Mouse (Mus musculus) liver, embryonic 14 days (tissue): Measurements from ENCODE around the gene Xkr7. TPM values are rescaled to one million over a fixed set of nuclear protein-coding genes. Genes with fewer than 3 reads are reported as not detected.

ENCODE experiments used
- polyA plus RNA-seq: library from polyadenylated mRNA; depleted of rRNA; stranded (reverse); fragments of >200 nt; gene quantifications from 2 replicates; pipeline ENCODE4 v1.2.3, GENCODE M21; 2012; rRNA removed

Gene Xkr7
- not detected in 2 replicates for polyA plus RNA-seq

DNA sequence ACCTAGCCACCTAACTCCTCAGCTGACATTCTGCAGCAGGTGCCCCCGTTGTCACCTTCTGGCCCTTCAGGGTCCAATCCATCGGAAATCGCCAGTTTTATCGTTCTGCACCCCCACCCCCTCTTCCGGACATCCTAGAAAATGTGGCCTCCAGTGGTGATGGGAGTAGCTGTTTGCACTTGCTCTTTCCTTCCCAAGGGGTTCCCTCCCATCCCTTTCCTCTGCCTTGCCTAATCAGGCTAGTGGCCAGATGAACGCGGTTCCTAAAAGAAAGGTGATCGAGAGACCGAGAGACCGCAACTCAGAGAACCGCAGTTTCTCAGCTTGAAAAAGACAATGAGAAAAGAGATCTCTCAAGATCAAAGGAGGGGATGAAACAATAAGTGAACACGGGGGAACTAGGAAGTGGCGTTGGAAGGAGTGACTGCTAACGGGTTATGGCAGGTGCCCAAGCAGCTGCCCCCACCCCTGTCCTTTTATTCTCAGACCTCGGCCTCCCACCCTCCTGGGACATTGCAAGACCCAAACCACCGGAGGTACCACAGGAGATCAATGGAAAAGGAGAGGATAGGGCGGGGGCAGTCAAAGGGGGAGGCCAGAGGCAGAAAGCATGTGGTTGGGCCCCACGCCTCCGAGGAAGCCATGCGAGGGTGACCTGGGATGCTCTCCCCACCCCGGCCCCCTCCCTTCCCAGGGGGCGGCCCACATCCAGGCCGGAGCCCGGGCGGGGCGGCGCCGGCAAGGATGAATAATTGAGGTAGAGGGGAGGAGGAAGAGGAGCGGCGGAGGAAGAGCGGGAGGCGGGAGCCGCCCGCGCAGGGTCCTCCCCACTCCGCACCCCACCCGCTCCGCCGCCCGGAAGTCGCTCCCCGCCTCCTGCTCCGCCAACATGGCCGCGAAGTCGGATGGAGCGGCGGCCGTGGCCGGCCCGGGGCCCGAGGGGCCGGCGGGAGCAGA lies at the start of gene Xkr7:
Gene Xkr7 (plus strand): TSS at position 727 of the 957 bp plus-strand sequence.

GRCm38 (mm10) chr2:153014758-153015593 lies 16.7 kb upstream of the Xkr7 start, which contains the start of gene Pdrg1:
Pdrg1 (minus strand) TSS chr2:153015427.

GRCm38 (mm10) chr2:153065747-153066508 lies 34.3 kb downstream of the Xkr7 start, which contains the start of gene Ccm2l:
Ccm2l (plus strand) TSS chr2:153065955.

Other genes starting within 250 kb of the Xkr7 start
- 55.5 and 69.0 TPM in 2 replicates for gene Bcl2l1, start 200.1 kb upstream of the Xkr7 start, polyA plus RNA-seq
- 51.8 and 53.6 TPM in 2 replicates for gene Tpx2, start 183.9 kb upstream of the Xkr7 start, polyA plus RNA-seq
- gene Mylk2, start 120.5 kb upstream of the Xkr7 start, polyA plus RNA-seq, result 0.05 TPM in 1 of 2 replicates, not detected in the other
- gene Foxs1, start 98.6 kb upstream of the Xkr7 start, polyA plus RNA-seq, result 0.11 and 0.12 TPM in 2 replicates
- gene Dusp15, start 80.2 kb upstream of the Xkr7 start, polyA plus RNA-seq, result not detected in 2 replicates
- gene Ttll9, start 69.4 kb upstream of the Xkr7 start, polyA plus RNA-seq, result 0.11 and 0.13 TPM in 2 replicates
- 27.5 and 27.7 TPM in 2 replicates for gene Pdrg1, start 16.4 kb upstream of the Xkr7 start, polyA plus RNA-seq
- gene Ccm2l, start 34.1 kb downstream of the Xkr7 start, polyA plus RNA-seq, result 1.7 and 2.0 TPM in 2 replicates
- 4.9 and 6.9 TPM in 2 replicates for gene Hck, start 76.6 kb downstream of the Xkr7 start, polyA plus RNA-seq
- gene Tm9sf4, start 129.5 kb downstream of the Xkr7 start, polyA plus RNA-seq, result 12.0 and 14.8 TPM in 2 replicates
- 1.8 and 2.1 TPM in 2 replicates for gene Tspyl3, start 193.6 kb downstream of the Xkr7 start, polyA plus RNA-seq
- gene Plagl2, start 209.6 kb downstream of the Xkr7 start, polyA plus RNA-seq, result 12.5 and 16.6 TPM in 2 replicates
- 6.6 and 7.4 TPM in 2 replicates for gene Pofut1, start 209.7 kb downstream of the Xkr7 start, polyA plus RNA-seq